Mouse (Mus musculus) midbrain, embryonic 15.5 days (tissue): ENCODE measurements around the gene Hist1h3b. TPM values are rescaled to one million over a fixed set of nuclear protein-coding genes. Genes with fewer than 3 reads are reported as not detected.
"Not testable (repeated sequence)": the region's sequence is repeated elsewhere in the genome, so short reads cannot be mapped to it uniquely, and the experiment has no call there.

Experiments used
- ATAC-seq: fragments of 200-750 bp; cut with Nextera tagmentation; replicated peaks from 2 replicates; pipeline ENCODE4 v1.8.0; 2017; ENCODE audit warnings: moderate TSS enrichment
- H3K27ac ChIP-seq: fragments of 300-500 bp; sonication (generic); 2 replicates; pipeline ENCODE4 v1.5.1; 2015; ENCODE audit warnings: mild to moderate bottlenecking, inconsistent platforms
- H3K27me3 ChIP-seq: fragments of 300-500 bp; sonication (generic); replicated peaks from 2 replicates; pipeline ENCODE4 v1.6.1; 2015; ENCODE audit warnings: inconsistent platforms
- H3K36me3 ChIP-seq: fragments of 300-500 bp; sonication (generic); replicated peaks from 2 replicates; pipeline ENCODE4 v1.6.1; 2015; ENCODE audit warnings: inconsistent platforms
- H3K4me1 ChIP-seq: fragments of 300-500 bp; sonication (generic); 2 replicates; pipeline ENCODE4 v1.6.1; 2015; ENCODE audit warnings: inconsistent platforms
- H3K4me2 ChIP-seq: fragments of 300-500 bp; sonication (generic); 2 replicates; pipeline ENCODE4 v1.6.1; 2015; ENCODE audit warnings: inconsistent platforms, mild to moderate bottlenecking, moderate library complexity
- H3K4me3 ChIP-seq: fragments of 300-500 bp; sonication (generic); 2 replicates; pipeline ENCODE4 v1.5.1; 2015; ENCODE audit warnings: mild to moderate bottlenecking, inconsistent platforms
- H3K9ac ChIP-seq: fragments of 300-500 bp; sonication (generic); 2 replicates; pipeline ENCODE4 v1.6.1; 2015; ENCODE audit warnings: mild to moderate bottlenecking, inconsistent platforms
- H3K9me3 ChIP-seq: fragments of 300-500 bp; sonication (generic); 2 replicates; pipeline ENCODE4 v1.6.1; 2016; ENCODE audit warnings: inconsistent platforms
- WGBS: fragments of 180-500 bp; shearing (Covaris S2); methylation state at CpG from one replicate; pipeline ENCODE4 v1.1.7; 2015; ENCODE audit warnings: mixed read lengths; 5-methylcytosine and 5-hydroxymethylcytosine counted together
- polyA plus RNA-seq: library from polyadenylated mRNA; unstranded; fragments of >200 nt; fragmentation: Nextera tagmentation; extraction: Ambion mirVana; gene quantifications from 2 replicates; pipeline ENCODE4 v1.2.1, GENCODE M21; 2015

Hist1h3b gene
- polyA plus RNA-seq: 0.67 and 1.2 TPM in 2 replicates

DNA sequence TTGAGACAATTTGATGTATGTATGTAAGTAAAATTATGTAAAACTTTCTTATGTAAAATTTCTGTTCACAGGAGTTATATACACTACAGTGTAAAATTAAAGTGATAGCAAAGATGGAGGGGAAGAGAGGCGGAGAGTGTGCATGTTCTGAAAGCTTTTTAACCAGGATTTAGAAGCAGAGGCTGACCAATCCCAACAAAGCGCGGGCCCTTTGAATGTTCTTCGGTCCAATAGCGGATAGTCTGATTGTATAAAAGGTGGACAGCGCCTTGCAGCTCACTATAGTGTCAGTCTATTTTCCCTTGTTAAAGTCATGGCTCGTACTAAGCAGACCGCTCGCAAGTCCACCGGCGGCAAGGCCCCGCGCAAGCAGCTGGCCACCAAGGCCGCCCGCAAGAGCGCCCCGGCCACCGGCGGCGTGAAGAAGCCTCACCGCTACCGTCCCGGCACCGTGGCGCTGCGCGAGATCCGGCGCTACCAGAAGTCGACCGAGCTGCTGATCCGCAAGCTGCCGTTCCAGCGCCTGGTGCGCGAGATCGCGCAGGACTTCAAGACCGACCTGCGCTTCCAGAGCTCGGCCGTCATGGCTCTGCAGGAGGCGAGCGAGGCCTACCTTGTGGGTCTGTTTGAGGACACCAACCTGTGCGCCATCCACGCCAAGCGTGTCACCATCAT is at the start of gene Hist1h3b:
Hist1h3b (plus strand) TSS at position 201 of the 675 bp plus-strand sequence.
- H3K27me3 ChIP-seq, H3K36me3 ChIP-seq, H3K9me3 ChIP-seq: not testable (repeated sequence)
- Histone ChIP-seq H3K27ac (peak within 1 kb of the TSS; percentile 91), H3K9ac (peak within 1 kb of the TSS; percentile 38; the same call in 1 of the 2 replicates), H3K4me1 (peaks cover 21% of the 10 kb centered on the region), H3K4me2 (peak within 1 kb of the TSS; percentile 83), H3K4me3 (peak within 1 kb of the TSS; percentile 46)
- 0% methylated on average over 25 of the region's 47 CpGs for WGBS
- peak; percentile 76 for ATAC-seq

DNA sequence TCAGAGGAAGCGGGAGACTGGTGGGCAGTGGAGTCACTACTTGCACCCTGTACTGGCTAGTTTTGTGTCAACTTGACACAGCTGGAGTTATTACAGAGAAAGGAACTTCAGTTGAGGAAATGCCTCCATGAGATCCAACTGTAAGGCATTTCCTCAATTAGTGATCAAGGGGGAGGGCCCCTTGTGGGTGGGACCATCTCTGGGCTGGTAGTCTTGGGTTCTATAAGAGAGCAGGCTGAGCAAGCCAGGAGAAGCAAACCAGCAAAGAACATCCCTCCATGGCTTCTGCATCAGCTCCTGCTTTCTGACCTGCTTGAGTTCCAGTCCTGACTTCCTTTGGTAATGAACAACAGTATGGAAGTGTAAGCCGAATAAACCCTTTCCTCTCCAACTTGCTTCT is 49.3 kb upstream of the Hist1h3b start:
- not testable (repeated sequence) for ATAC-seq, H3K4me1 ChIP-seq, H3K27me3 ChIP-seq, H3K9me3 ChIP-seq, H3K36me3 ChIP-seq, H3K4me3 ChIP-seq, H3K9ac ChIP-seq, H3K4me2 ChIP-seq, H3K27ac ChIP-seq
- WGBS: 93% methylated on average over 2 of the region's 2 CpGs

DNA sequence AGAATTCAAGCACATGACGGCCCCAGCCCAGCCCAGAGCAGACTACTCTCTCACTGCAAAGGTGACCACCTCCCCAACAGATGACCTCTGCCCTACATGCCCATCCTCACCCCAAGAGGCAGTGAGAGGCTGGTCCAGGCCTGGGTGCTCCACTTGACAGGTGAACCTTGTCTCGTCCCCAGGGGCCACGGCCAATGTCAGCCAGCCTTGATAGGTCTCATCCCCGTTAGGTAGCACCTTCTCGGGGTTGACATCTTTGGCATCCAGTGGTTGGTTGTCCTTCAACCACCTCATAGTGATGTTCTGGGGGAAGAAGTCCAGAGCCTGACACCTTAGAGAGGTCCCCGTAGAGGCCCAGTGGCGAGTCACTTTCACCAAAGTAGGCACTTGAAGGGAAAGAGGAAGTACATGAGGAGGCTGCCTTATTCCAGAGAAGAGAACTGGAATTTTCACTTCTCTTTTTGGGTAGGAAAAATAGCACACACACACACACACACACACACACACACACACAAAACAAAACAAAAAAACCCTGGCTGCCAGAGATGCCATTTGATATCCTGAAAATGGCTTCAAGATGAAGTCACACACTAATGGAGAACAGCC is 46.2 kb upstream of the Hist1h3b start:
- WGBS: 96% methylated on average over 7 of the region's 7 CpGs
- Histone ChIP-seq H3K4me1 (peaks cover 8% of the 10 kb centered on the region), H3K27me3 (no peaks in the 10 kb centered on the region), H3K9me3 (no peaks in the 10 kb centered on the region), H3K27ac (no peak overlapping the region), H3K9ac (no peak overlapping the region), H3K4me2 (no peak overlapping the region), H3K36me3 (no peaks in the 10 kb centered on the region), H3K4me3 (no peak overlapping the region)
- no peak for ATAC-seq

DNA sequence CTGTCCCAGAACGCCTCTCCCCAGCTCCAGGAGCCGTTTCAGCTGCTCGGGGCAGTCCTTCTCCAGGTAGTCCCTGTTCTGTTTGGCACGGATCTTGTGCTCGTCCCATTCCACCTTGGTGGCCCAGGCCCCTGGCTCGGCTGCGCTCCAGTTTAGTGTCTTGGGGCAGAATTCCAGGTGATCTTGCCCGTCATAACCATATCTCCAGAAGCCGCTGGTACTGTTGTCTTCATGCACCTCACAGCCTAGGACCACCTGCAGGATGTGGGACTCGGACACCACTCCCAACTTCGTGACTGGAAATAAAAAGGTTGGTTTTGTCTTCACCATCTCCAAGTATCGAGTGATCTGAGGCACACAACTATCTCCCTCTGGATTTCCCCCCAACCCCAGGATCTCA is 45.3 kb upstream of the Hist1h3b start:
- WGBS: 95% methylated on average over 12 of the region's 12 CpGs
- Histone ChIP-seq H3K27me3 (no peaks in the 10 kb centered on the region), H3K4me3 (no peak overlapping the region), H3K4me2 (no peak overlapping the region), H3K9ac (no peak overlapping the region), H3K36me3 (no peaks in the 10 kb centered on the region), H3K27ac (no peak overlapping the region), H3K9me3 (no peaks in the 10 kb centered on the region), H3K4me1 (peaks cover 8% of the 10 kb centered on the region)
- no peak for ATAC-seq

DNA sequence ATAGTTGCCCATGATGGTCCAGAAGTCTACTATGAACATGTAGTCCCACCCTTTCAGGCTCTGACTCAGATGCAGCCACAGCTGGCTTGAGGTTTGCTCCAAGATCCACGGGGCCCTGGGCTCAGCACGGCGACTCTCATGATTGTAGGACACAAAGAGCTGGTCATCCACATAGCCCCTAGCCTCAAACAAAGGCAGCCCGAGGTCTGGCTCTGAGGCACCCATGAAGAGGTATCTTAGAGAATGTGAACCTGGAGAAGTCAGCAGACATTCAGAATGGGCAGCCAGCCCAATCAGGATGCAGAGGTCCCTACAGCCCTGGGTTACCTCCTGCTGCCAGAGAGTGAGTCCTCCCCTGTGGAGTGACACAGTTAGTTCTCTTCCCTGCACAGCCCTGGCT is 44.0 kb upstream of the Hist1h3b start:
- Histone ChIP-seq H3K4me1 (peaks cover 8% of the 10 kb centered on the region), H3K27ac (no peak overlapping the region), H3K36me3 (no peaks in the 10 kb centered on the region), H3K27me3 (0 out of 2 replicates have a peak, but pooled peaks cover 4% of the 10 kb centered on the region), H3K9me3 (no peaks in the 10 kb centered on the region), H3K4me3 (no peak overlapping the region), H3K4me2 (no peak overlapping the region), H3K9ac (no peak overlapping the region)
- no peak for ATAC-seq
- 86% methylated on average over 4 of the region's 4 CpGs for WGBS

DNA sequence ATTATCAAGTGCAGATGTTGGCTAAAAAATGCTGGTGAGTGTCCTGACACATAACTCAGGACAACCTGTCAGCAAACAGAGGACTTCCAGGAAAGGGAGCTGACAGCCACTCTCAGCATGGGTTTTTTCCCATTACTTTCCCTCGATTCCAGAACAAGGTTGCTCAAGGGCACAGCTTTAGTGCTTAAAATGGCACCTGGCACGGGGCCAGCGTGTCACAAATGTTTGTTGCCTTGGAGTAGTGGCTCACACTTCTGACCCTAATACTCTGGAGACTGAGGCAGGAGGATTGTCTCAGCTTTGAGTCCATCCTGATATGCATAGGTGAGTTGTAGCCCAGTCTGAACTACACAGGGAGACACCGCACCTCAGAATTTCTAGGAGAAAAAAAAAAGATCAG is 43.4 kb upstream of the Hist1h3b start:
- WGBS: 85% methylated on average over 4 of the region's 4 CpGs
- no peak for ATAC-seq

DNA sequence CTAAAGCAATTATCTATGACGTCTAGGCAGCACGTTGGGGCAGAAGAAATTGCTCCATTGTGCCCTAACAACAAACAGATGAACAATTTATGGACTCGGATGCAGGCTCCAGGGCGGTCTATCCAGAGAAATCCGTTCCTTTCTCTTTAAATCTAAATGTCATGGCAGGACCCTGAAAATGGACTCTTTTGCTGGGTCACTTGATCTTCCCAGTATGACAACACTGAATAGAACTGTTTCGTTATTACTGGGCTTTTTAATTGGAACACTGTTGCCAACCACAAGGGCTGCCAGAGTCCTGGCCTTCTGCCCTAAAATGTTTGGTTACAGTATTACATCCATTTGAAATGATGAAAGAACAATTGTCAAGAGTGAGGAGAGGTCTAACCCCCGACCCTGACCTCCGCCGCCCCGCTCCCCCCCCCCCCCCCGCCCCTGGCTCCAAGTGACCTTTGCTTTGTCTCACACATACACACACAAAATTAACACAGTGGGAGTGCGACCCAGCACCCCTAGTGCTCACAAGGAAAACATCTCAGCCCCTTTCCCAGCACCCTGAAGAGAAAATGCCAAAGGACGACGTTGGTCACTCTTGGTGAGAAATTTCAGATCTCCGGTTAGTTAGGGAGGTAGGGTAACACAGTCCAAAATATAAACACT is 42.2 kb upstream of the Hist1h3b start:
- Histone ChIP-seq H3K9ac (peak overlapping the region; percentile 28), H3K9me3 (no peaks in the 10 kb centered on the region), H3K4me3 (peak overlapping the region; percentile 32), H3K27me3 (0 out of 2 replicates have a peak, but pooled peaks cover 4% of the 10 kb centered on the region), H3K36me3 (no peaks in the 10 kb centered on the region), H3K4me1 (peaks cover 8% of the 10 kb centered on the region), H3K4me2 (peak overlapping the region; percentile 52), H3K27ac (no peak overlapping the region)
- 20% methylated on average over 15 of the region's 15 CpGs for WGBS
- no peak for ATAC-seq

More for the DNA sequence above, 43.4 kb upstream of the Hist1h3b start:
- Histone ChIP-seq H3K9me3 (no peaks in the 10 kb centered on the region), H3K9ac (no peak overlapping the region), H3K4me1 (peaks cover 8% of the 10 kb centered on the region), H3K27ac (no peak overlapping the region), H3K27me3 (0 out of 2 replicates have a peak, but pooled peaks cover 4% of the 10 kb centered on the region), H3K4me2 (no peak overlapping the region), H3K4me3 (no peak overlapping the region), H3K36me3 (no peaks in the 10 kb centered on the region)

DNA sequence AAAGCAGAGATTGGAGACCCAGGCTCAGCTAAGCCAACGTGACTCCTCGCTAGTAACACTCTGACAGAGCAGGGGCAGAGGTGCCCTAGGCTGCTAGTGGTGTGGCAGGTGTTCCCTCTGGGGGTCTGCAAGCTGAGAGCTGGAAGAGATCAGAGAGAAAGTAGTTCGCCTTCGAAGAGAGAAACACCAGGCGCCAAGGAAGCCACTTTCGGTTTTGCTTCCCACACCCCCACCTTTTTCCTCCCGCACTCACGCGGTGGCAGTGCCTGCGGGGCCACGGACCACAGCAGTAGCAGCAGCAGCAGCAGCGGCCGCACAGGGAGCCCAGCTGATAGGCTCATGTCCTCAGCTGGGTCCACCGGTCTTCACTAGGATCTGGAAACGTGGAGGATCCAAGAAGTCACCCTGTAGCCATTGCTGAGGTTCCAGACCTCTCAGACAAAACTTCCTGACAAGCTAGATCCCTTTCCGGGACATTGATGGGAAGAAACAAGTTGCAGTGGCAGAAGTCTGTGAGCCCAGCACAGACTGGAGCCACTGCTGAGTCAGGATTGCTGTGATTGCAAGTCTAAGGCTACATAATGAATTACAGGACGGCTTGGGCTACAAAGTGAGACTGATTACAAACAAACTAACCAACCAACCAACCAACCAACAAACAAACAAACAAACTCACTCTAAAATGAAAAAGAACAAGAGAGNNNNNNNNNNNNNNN is 41.5 kb upstream of the Hist1h3b start, which contains the start of gene Hfe:
Hfe (minus strand) TSS at position 481 of the 716 bp plus-strand sequence.
- H3K4me3 ChIP-seq: peak within 1 kb of the TSS; percentile 32
- 0 out of 2 replicates have a peak, but pooled peaks cover 4% of the 10 kb centered on the region for H3K27me3 ChIP-seq
- H3K27ac ChIP-seq: no peak within 1 kb of the TSS
- no peak for ATAC-seq
- WGBS: 5% methylated on average over 17 of the region's 17 CpGs
- no peaks in the 10 kb centered on the region for H3K36me3 ChIP-seq
- H3K9me3 ChIP-seq: no peaks in the 10 kb centered on the region
- peak within 1 kb of the TSS; percentile 28 for H3K9ac ChIP-seq
- peak within 1 kb of the TSS; percentile 52 for H3K4me2 ChIP-seq
- peaks cover 8% of the 10 kb centered on the region for H3K4me1 ChIP-seq

DNA sequence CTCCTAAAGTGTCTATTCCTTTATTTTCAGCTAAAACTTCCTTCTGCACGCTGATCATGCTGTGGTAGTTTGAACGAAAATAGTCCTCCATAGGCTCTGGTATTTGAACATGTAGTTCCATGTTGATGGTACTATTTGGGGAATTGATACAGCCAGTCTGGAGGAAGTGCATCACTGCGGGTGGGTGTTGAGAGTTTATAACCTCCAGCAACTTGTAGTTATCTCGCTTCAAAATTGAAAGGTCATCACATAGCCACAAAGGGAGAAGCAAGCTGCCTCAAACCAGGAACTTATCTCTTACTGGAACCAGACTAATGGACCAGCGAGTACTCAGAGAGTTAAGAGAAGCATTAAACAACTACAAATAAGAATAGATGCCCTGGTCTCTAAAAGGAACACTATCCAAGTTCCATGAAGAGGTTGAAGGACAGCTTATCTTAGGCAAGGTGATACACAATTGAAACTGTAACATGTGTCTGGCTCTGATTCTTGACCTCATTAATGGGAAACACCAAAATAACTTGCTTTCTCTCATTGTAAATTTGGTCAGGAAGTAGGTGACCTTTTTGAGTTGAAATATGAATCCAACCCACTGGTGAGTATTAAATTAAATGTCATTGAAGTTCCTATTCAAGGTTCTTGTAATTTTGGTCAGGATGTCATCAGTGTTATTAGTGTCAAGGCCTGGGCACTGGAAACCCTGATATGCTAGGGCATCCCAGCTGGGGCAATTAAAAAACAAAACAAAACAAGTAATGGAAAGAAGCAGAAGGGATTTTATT is 35.6 kb upstream of the Hist1h3b start:
- Histone ChIP-seq H3K36me3 (no peaks in the 10 kb centered on the region), H3K27me3 (0 out of 2 replicates have a peak, but pooled peaks cover 4% of the 10 kb centered on the region), H3K4me1 (no peaks in the 10 kb centered on the region), H3K9me3 (no peaks in the 10 kb centered on the region), H3K27ac (no peak overlapping the region), H3K4me2 (no peak overlapping the region), H3K4me3 (no peak overlapping the region), H3K9ac (no peak overlapping the region)
- WGBS: 89% methylated on average over 5 of the region's 5 CpGs
- ATAC-seq: no peak

DNA sequence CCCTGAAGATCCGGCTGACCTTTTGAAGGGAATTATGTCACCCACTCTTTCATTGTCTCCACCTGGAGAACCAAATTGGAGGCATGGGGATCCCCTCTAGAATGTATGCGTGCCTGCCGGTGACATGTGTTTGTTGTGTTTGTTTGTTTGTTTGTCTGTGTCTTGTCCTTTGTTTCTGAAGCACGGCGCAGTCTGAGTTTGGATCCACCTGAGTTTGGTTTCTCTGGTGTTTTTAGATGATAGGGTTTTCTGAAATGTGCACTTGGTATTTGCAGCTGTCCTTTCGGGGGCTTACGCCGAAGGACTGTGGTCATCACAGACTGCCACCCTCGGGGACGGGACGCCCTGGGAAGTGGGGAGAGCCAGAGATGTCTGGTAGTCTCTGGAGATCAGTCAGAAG is 34.9 kb upstream of the Hist1h3b start:
- no peaks in the 10 kb centered on the region for H3K36me3 ChIP-seq
- H3K4me2 ChIP-seq: no peak overlapping the region
- no peaks in the 10 kb centered on the region for H3K9me3 ChIP-seq
- H3K4me1 ChIP-seq: no peaks in the 10 kb centered on the region
- H3K27ac ChIP-seq: no peak overlapping the region
- ATAC-seq: no peak
- H3K9ac ChIP-seq: no peak overlapping the region
- H3K27me3 ChIP-seq: 0 out of 2 replicates have a peak, but pooled peaks cover 3% of the 10 kb centered on the region
- no peak overlapping the region for H3K4me3 ChIP-seq
- 58% methylated on average over 11 of the region's 11 CpGs for WGBS

DNA sequence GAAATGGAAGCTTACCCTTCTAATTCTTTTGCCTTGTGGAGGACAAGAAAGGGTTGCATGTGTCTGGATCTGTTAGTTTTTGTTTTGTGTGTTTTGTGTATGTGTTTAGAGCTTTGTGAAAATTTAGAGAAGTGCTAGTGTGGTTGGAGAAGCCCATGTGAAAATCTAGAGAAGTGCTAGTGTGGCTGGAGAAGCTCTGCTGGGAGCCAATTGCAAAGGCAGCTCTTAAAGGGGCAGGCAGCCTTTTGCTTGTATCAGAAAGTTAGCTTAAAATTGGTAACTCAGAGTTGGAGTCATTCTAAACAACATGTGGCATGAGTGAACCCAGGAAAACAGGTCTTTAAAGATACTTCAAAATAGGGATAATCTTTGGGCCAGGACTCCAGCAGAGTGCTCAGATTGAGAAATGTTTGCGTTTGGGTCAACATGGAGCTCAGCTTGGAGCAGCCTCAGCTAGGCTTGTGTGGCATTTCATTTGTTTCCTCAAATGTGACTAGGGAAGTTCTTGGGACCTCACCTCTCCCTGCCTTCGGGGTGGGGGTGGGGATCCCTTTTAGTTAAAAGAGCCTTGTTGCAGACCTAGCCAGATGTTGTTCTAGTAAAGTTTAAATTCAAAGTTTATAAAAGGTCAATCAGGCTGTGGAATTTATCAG is 34.3 kb upstream of the Hist1h3b start:
- H3K36me3 ChIP-seq, H3K4me3 ChIP-seq, H3K4me2 ChIP-seq, H3K27me3 ChIP-seq, H3K27ac ChIP-seq, H3K9ac ChIP-seq, H3K4me1 ChIP-seq, ATAC-seq, H3K9me3 ChIP-seq: not testable (repeated sequence)
- 18% methylated on average over 2 of the region's 2 CpGs for WGBS
